Mouse (Mus musculus) left cerebral cortex, adult 2 months (tissue): ENCODE data around the gene Mst1. TPM values are rescaled to one million over a fixed set of nuclear protein-coding genes. Genes with fewer than 3 reads are reported as not detected.

ENCODE experiments used
- DNase-seq, 2 experiments: peaks; one replicate each; pipeline ENCODE4 v3.0.0; 2021 to 2022; ENCODE audit warnings: low spot score in 2 of 2, mixed read lengths in 1 of 2; ENCODE audit errors: extremely low spot score in 1 of 2
- H3K27ac ChIP-seq: fragments of 200-600 bp; 2 replicates; pipeline ENCODE4 v1.8.1; 2022
- H3K4me3 ChIP-seq: fragments of 200-600 bp; 2 replicates; pipeline ENCODE4 v1.8.1; 2022
- CTCF ChIP-seq: fragments of 200-600 bp; IDR thresholded peaks from 2 replicates; pipeline ENCODE4 v1.8.1; 2022; ENCODE audit warnings: antibody characterized with exemption, mild to moderate bottlenecking, moderate library complexity
- intact Hi-C: fragments of 180-260 bp; cut with DNase I; formaldehyde crosslinking; loops from one replicate; pipeline ENCODE4 v1.15.1; 2025
- total RNA-seq, 2 experiments: library from RNA; stranded (reverse); gene quantifications; 2 replicates each; pipeline ENCODE4 v1.2.3; 2021

The Mst1 gene
- total RNA-seq, 2 experiments from 2014 or later: not detected

GRCm38 (mm10) chr9:108052411-108052810, 27.8 kb upstream of the Mst1 start:
- Histone ChIP-seq H3K27ac (0 out of 2 replicates have a peak overlapping the region, but pooled peaks have one; percentile 1), H3K4me3 (no peak overlapping the region)
- no peak for TF ChIP-seq CTCF
- intact Hi-C loops: loop anchor here (1.0 to 2.0 kb wide), 2 partner anchors 90 to 148 kb away; no protein-coding TSS in a partner anchor
- DNase-seq: peak in 1 of 2 experiments; percentile 12

- peak; percentile 95 to 96 for DNase-seq
- H3K27ac ChIP-seq: 0 out of 2 replicates have a peak within 1 kb of the TSS, but pooled peaks have one; percentile 1
- peak within 1 kb of the TSS; percentile 13; the same call in 1 of the 2 replicates for H3K4me3 ChIP-seq
- intact Hi-C loops: loop anchor here (1.0 to 2.0 kb wide), 2 partner anchors 90 to 149 kb away; no protein-coding TSS in a partner anchor
- peak; percentile 95 for TF ChIP-seq CTCF
These were observed 27.2 kb upstream of the Mst1 start, which contains the start of gene Amigo3 for GRCm38 (mm10) chr9:108052885-108053664. Gene Amigo3, plus strand, starts transcription at chr9:108053159.

- no peak for DNase-seq
- intact Hi-C loops: loop anchor here (2.0 kb wide), 1 partner anchor 91 kb away; no protein-coding TSS in a partner anchor
- H3K4me3 ChIP-seq: no peak overlapping the region
- TF ChIP-seq CTCF: no peak
- H3K27ac ChIP-seq: no peak overlapping the region
These were observed 26.5 kb upstream of the Mst1 start for GRCm38 (mm10) chr9:108053665-108054225.

GRCm38 (mm10) chr9:108054331-108055040, 25.8 kb upstream of the Mst1 start:
- intact Hi-C loops: no loop called here
- Histone ChIP-seq H3K27ac (no peak overlapping the region), H3K4me3 (no peak overlapping the region)
- no peak for DNase-seq
- no peak for TF ChIP-seq CTCF

- intact Hi-C loops: no loop called here
- no peak for TF ChIP-seq CTCF
- no peak overlapping the region for H3K4me3 ChIP-seq
- H3K27ac ChIP-seq: no peak overlapping the region
- DNase-seq: no peak
These were observed 25.2 kb upstream of the Mst1 start for GRCm38 (mm10) chr9:108055061-108055460.

- H3K27ac ChIP-seq: no peak overlapping the region
- TF ChIP-seq CTCF: no peak
- intact Hi-C loops: no loop called here
- no peak overlapping the region for H3K4me3 ChIP-seq
- DNase-seq: no peak
These were observed 24.5 kb upstream of the Mst1 start for GRCm38 (mm10) chr9:108055661-108056237.

GRCm38 (mm10) chr9:108056361-108057261, 23.6 kb upstream of the Mst1 start:
- Histone ChIP-seq H3K27ac (no peak overlapping the region), H3K4me3 (no peak overlapping the region)
- no peak for DNase-seq
- TF ChIP-seq CTCF: no peak
- intact Hi-C loops: no loop called here

- H3K27ac ChIP-seq: no peak overlapping the region
- no peak for TF ChIP-seq CTCF
- intact Hi-C loops: no loop called here
These were observed 23.0 kb upstream of the Mst1 start for GRCm38 (mm10) chr9:108057262-108057562.

GRCm38 (mm10) chr9:108058291-108058690, 21.9 kb upstream of the Mst1 start:
- no peak for DNase-seq
- no peak overlapping the region for H3K4me3 ChIP-seq
- no peak overlapping the region for H3K27ac ChIP-seq
- TF ChIP-seq CTCF: no peak
- intact Hi-C loops: no loop called here

More at GRCm38 (mm10) chr9:108057262-108057562, 23.0 kb upstream of the Mst1 start:
- DNase-seq: no peak
- H3K4me3 ChIP-seq: no peak overlapping the region

- intact Hi-C loops: no loop called here
- no peak overlapping the region for H3K4me3 ChIP-seq
- DNase-seq: no peak
- no peak overlapping the region for H3K27ac ChIP-seq
- no peak for TF ChIP-seq CTCF
These were observed 18.1 kb upstream of the Mst1 start for GRCm38 (mm10) chr9:108062142-108062541.

GRCm38 (mm10) chr9:108063361-108063760, 16.9 kb upstream of the Mst1 start:
- intact Hi-C loops: no loop called here
- no peak overlapping the region for H3K27ac ChIP-seq
- no peak overlapping the region for H3K4me3 ChIP-seq
- TF ChIP-seq CTCF: no peak
- no peak for DNase-seq
